ENCODE assay signal across 12 mouse cellular contexts in the genomic region with DNA sequence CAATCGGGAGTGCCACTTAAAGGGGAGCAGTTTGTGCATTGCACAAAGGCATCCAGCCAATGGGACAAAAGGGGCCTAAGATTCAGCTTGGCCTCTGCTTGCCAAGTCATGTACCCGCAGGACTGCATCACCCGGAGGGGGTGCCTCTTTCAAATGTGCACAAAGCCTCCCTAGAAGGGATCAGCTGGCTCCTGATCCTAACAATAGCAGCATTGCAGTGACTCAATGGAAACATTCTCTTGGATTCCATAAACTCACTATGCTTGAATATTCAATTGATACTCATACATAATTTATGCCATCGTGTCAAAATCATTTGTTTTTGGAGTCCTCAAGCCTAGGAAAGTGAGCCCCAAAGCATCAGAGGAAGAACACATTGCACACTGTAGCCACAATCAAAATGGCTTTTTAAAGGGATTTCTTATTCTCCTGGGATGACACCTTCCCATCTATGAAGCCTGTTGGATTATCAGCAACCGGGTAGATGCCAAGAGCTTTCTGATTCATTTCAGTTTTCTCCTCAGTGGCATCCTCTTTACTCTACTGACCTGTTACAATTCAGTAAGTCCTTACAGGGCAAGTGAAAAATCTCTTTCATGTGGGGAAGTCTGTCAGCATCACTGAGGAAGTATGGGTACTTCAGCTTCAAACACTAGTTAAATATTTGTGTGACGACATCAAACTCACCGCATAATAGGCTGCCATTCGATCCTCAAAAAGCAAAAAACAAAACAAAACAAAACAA. TPM values are rescaled to one million over a fixed set of nuclear protein-coding genes. Genes with fewer than 3 reads are reported as not detected.
A peak's percentile ranks its signal among the peaks of the same experiment; 100 is the strongest.
DNase-seq lines count a peak whose midpoint lies in the region; ATAC-seq lines count a peak whose summit lies in the region.
"Had no signal": no experiment of that assay in that cellular context is flagged by ENCODE, and none has a peak within 500 bp of the region (broad histone marks: within the 10 kb centered on the region; RNA-seq: fewer than 3 reads in every experiment).

No protein-coding gene starts in this region.

- H3K27ac ChIP-seq in embryonic facial prominence, embryonic 11.5 days (replicated peaks; ENCODE audit: low read depth, low read length): no peak overlapping the region
- H3K27ac ChIP-seq in midbrain, embryonic 16.5 days (ENCODE audit: low read length): peak overlapping the region; percentile 71
- H3K27ac ChIP-seq: heart, embryonic 13.5 days; liver, embryonic 13.5 days had no signal

- peak; percentile 56; the same call in 1 of the 2 replicates for ATAC-seq in embryonic facial prominence, embryonic 11.5 days (replicated peaks; ENCODE audit: insufficient number of reproducible peaks, low FRiP score, low TSS enrichment, low read depth)
- peak; percentile 95 for ATAC-seq in frontal cortex, adult (ENCODE audit: low TSS enrichment)
- peak; percentile 97 for ATAC-seq in midbrain, embryonic 16.5 days
- ATAC-seq: Patski had no signal

- peak; percentile 18 for DNase-seq in embryonic facial prominence, embryonic 11.5 days (ENCODE audit: low spot score)
- DNase-seq in layer of hippocampus, postnatal 14 days (ENCODE audit: low spot score in 2 of 2): peak; percentile 54 to 82
- no peak for DNase-seq in thymus, postnatal 10 days (ENCODE audit: low spot score in 2 of 2)
- no peak for DNase-seq in heart, adult 9 months (ENCODE audit: low spot score in 2 of 2)
- DNase-seq in MN1 (ENCODE audit: low spot score): no peak
- DNase-seq in adrenal gland, adult (ENCODE audit: inconsistent age in 2 of 2, low spot score in 1 of 2): no peak
- DNase-seq: cerebellum, adult 9-10 months; liver, embryonic 13.5 days had no signal

- H3K4me1 ChIP-seq in embryonic facial prominence, embryonic 11.5 days (ENCODE audit: control insufficient read depth, insufficient read depth, low read length): no peaks in the 10 kb centered on the region
- peaks cover 4% of the 10 kb centered on the region for H3K4me1 ChIP-seq in midbrain, embryonic 16.5 days (ENCODE audit: control insufficient read depth, insufficient read depth, low read length)
- H3K4me1 ChIP-seq: heart, embryonic 13.5 days; liver, embryonic 13.5 days had no signal

- no peaks in the 10 kb centered on the region for H3K36me3 ChIP-seq in embryonic facial prominence, embryonic 11.5 days (replicated peaks; ENCODE audit: control insufficient read depth, insufficient read depth, low read depth, low read length)
- no peaks in the 10 kb centered on the region for H3K36me3 ChIP-seq in midbrain, embryonic 16.5 days (ENCODE audit: control insufficient read depth, insufficient read depth, low read length)
- H3K36me3 ChIP-seq: heart, embryonic 13.5 days; liver, embryonic 13.5 days had no signal

- H3K9ac ChIP-seq in embryonic facial prominence, embryonic 11.5 days (replicated peaks; ENCODE audit: low read length): no peak overlapping the region
- no peak overlapping the region for H3K9ac ChIP-seq in midbrain, embryonic 16.5 days (ENCODE audit: low read depth, low read length)
- H3K9ac ChIP-seq: heart, embryonic 13.5 days; liver, embryonic 13.5 days had no signal

- H3K4me3 ChIP-seq in embryonic facial prominence, embryonic 11.5 days (ENCODE audit: low read depth, low read length): no peak overlapping the region
- no peak overlapping the region for H3K4me3 ChIP-seq in midbrain, embryonic 16.5 days (ENCODE audit: low read depth, low read length)
- H3K4me3 ChIP-seq: heart, embryonic 13.5 days; liver, embryonic 13.5 days had no signal

- H3K27me3 ChIP-seq in embryonic facial prominence, embryonic 11.5 days (ENCODE audit: control insufficient read depth, insufficient read depth, low read length): no peaks in the 10 kb centered on the region
- no peaks in the 10 kb centered on the region for H3K27me3 ChIP-seq in midbrain, embryonic 16.5 days (ENCODE audit: control insufficient read depth, insufficient read depth, low read depth, low read length)
- H3K27me3 ChIP-seq: heart, embryonic 13.5 days; liver, embryonic 13.5 days; Patski had no signal

- 86% methylated on average over 8 of the region's 8 CpGs for WGBS in embryonic facial prominence, embryonic 11.5 days
- 25% methylated on average over 8 of the region's 8 CpGs for WGBS in midbrain, embryonic 16.5 days

- no peak overlapping the region for H3K4me2 ChIP-seq in embryonic facial prominence, embryonic 11.5 days (ENCODE audit: low read depth, low read length)
- H3K4me2 ChIP-seq in midbrain, embryonic 16.5 days (ENCODE audit: low read length): no peak overlapping the region
- H3K4me2 ChIP-seq: heart, embryonic 13.5 days; liver, embryonic 13.5 days had no signal

- H3K9me3 ChIP-seq in embryonic facial prominence, embryonic 11.5 days (replicated peaks; ENCODE audit: control insufficient read depth, low read length): no peaks in the 10 kb centered on the region
- no peaks in the 10 kb centered on the region; the same call in 1 of the 2 replicates for H3K9me3 ChIP-seq in midbrain, embryonic 16.5 days (replicated peaks; ENCODE audit: control insufficient read depth, low read length, poor library complexity, severe bottlenecking)
- H3K9me3 ChIP-seq: heart, embryonic 13.5 days; liver, embryonic 13.5 days had no signal

RNA-seq across cellular contexts. Expression of gene Cemip2, which starts 54.1 kb away (rescaled TPM):
- 51.6 and 52.2 TPM in 2 replicates for polyA plus RNA-seq in embryonic facial prominence, embryonic 11.5 days (2014; fragmentation: Nextera tagmentation; extraction: Ambion mirVana)
- 10 to 100 TPM; 23.2 to 23.9 TPM for total RNA-seq in layer of hippocampus, postnatal 14 days (2021)
- 28.8 and 38.8 TPM in 2 replicates for polyA plus RNA-seq in midbrain, embryonic 16.5 days (2015; fragmentation: Nextera tagmentation; extraction: Ambion mirVana)

Comparison
In these comparisons a context has a peak if more than half of its experiments do, and no peak if none do; other contexts are left out.
1. DNase-seq: peak in embryonic facial prominence, embryonic 11.5 days (single experiment) and layer of hippocampus, postnatal 14 days (2 of 2); none in thymus, postnatal 10 days (0 of 2), heart, adult 9 months (0 of 2), MN1 (single experiment) and adrenal gland, adult (0 of 2).
2. Peak in every context shown above with its lines, with median percentiles within 50 percentile points of each other: ATAC-seq.